Mouse (Mus musculus): Measurements from ENCODE around the gene Ankrd65.
"Not testable (repeated sequence)": the region's sequence is repeated elsewhere in the genome, so short reads cannot be mapped to it uniquely, and the experiment has no call there.

Ankrd65 gene

DNA sequence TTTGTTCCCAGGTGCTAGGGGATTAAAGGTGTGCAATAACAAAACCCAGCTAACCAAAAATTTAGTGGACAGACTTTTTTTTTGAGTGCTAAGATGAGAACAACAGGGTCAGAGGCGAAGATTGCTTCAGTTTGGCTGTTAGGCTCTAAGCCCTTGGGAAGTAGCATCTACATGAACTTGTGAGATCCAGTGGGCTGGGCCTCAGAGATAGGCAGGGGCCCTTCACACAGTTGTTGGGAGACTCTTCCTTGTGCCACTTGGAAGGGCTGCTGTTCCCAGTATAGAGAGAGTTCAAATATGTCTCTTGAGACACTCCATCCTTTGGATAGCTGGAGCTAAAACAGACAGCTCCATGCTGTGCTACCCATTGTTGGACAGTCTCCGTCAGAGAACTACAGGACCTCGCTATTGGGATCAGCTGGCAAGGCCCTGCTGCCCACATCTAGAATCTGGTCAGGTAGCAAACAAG, at the start of gene Ankrd65:
Ankrd65 (plus strand) TSS at position 419 of the 469 bp plus-strand sequence.
- DNase-seq (ENCODE audit: low spot score) = no peak

DNA sequence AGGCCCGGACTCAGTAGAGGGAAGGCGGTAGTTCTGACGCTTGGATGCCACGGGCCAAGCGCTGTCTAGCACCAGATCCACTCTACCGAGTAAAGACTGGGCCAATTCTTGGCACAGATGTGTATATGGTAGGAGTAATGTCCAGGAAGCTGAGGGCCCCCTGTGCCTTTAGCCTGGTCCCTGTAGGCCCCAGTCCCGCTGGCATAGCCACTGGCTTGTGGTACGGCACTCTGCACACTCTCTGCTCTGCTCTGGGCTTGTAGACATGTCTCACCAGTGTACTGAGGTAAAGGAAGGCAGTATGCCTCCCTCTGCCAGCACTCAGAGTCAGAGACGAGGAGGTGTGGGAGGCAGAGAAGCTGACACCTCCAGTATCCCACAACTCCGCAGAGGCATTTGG, 49.6 kb upstream of the Ankrd65 start:
- DNase-seq (ENCODE audit: low spot score) = not testable (repeated sequence)

DNA sequence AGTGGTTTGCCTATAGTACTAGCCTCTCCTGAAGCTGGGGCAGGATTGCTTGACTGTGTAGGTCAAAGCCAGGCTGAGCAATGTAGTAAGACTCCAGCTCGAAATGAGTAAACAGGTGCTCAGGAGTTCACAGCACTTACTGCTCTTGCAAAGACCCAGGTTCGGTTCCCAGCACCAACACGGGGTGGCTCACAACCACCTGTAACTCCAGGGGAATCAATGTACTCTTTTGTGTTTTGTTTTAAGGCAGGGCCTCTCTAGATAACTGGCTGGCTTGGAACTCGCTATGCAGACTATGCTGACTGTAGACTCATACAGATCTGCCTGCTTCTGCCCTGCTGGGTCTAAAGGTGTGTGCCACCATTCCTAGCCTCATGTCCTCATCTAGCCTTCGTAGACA, 47.6 kb upstream of the Ankrd65 start:
- no peak for DNase-seq (ENCODE audit: low spot score)

DNA sequence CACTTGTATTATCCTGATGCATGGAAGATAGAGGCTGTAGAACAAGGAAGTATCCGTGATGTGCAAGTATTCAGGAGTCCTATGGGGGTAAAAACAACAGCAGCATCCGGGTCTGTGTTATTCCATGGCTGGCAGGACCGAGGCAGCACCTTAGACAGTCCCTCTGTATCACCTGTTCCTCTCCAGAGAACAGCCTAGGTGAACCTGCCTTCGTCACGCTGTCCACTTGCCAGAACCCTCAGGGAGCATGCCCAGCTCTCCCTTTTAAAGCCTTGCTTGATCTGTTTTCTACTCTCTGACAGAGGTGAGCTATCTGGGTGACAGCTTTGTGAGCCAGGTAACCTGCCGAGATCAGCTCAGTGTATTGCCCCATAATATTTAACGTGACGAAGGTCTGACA, 45.8 kb upstream of the Ankrd65 start:
- no peak for DNase-seq (ENCODE audit: low spot score)

DNA sequence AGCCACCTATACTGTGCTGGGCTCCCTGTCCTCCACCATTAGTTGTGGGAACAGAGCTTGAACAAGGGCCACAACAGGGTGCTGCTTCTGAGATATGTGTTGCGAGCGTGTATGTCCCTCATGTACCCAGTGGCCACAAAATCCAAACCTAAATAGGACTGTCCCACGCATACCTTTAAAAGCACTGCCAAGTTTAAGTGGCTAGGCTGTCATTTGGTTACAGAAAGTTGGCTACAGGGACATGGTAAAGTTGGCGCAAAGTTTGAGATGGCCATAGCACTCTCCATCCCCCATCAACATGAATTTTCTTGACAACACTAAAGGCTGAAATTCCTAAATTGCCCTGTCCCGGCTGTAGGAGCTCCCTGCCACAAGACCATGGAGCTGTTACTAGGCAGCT, 45.1 kb upstream of the Ankrd65 start:
- DNase-seq (ENCODE audit: low spot score) = no peak

DNA sequence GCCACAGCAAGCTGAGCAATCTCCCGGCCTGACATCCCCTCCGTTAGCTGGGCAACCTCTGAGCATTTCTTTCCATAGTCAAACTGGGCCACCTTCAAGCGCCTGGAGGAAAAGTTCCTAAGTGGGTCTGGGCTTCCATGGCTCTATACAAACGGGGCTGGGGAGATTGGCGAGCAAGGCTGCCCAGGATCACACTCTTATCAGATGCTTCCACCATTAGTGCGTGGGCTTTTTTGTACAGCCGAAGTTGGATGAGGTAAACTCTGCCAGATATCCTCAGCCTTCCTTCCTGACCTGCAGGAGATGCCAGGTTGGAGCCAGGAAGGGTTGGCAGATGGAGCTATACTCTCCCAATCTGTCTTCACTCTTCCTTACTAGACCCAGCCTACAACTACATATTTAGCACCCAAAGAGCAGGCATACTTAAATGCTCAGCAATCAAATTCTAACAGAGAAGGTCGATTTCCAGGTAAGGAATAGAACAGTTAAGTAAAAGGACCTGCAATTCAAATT, 44.1 kb upstream of the Ankrd65 start:
- DNase-seq (ENCODE audit: low spot score) = no peak

DNA sequence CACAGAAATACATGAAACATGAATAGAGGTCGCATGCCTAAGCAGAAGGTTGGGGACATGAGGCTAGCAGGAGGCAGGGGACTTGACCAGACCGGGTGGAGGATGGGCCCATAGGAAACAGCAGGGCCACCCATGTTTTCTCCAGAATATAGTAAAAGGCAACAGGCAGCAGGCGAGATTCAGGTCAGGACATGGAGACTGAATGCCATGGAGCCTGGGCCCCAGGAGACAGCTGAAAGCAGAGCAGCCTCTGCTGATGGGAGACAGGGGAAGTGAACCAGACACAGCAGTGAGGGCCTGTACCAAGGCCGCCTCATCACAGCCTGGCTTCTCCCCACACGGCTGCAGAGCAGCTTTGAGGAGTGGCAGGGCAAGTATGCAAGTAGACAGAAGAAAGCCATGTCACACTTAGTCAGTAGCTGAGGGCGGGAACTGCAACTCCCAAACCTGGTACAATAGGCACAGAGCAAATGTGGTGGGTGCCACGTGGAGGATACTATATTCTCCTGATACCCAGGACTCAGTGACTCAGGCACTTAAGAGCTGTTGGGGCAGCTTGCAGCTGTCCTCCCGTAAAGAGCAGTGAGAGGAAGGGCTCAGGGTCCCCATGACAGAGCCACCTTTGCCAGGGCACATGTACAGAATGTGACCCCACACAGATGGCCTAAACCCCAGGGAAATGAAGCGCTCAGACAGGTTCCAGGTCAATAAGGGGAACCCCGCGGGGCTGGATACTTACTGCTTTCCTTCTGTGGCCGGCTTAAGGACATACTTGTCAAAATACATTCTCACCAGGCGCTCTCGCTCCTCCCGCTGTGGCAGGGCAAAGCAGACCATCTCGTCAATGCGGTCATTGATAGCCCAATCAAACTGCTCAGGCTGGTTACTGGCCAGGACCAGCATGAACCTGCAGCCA, 43.4 kb upstream of the Ankrd65 start:
- DNase-seq (ENCODE audit: low spot score) = no peak

DNA sequence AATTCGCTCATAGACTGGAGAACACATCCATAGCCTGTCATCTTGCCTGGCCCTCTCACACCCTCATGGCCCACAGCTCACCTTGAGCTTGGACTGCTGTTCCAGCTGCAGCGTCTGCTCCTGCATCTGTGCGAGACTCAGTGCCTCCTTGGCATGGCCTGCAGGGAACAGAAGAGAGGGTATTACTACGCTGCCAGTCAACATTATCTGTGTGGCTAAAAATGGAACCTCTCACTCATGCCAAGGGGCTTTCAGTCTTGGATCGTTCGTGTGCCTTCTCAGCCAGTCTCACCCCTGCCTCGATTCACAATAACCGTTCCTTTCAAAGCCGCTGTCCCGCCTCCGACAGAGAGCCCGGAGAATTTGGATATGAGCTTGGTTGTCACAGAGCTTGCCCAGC, 33.2 kb upstream of the Ankrd65 start:
- DNase-seq (ENCODE audit: low spot score) = no peak

DNA sequence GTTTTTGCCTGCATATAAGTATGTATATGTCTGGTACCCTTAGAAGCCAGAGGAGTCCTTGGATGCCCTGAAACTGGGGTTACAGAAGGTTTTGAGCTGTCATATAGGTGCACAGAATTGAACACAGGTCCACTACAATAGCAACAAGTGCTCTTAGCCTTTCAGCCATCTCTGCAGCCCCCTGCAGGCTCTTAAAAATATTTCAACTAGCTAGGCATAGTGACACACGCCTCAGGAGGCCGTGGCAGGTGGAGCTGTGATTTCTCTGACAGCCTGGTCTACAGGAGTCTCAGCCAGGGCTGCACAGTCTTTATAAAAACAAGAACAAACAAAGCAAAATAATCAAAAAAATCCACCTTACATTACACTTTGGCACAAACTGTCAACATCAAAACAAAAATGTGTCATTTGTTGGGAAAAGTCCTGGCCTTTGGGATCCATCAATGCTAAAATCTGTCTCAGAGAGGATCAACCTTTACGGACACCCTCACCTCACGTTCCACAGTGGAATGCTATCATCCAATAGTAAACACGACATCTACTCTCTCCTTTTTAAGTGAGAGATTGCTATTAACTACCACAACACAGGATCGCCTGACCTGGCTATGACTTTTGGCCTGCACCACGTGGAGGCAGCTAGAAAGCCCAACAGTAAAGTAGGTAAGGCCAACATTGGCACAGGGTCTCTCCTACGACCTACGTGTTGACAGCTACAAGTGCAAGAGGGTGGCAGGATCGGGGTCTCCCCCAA, 30.2 kb upstream of the Ankrd65 start:
- DNase-seq (ENCODE audit: low spot score) = no peak

DNA sequence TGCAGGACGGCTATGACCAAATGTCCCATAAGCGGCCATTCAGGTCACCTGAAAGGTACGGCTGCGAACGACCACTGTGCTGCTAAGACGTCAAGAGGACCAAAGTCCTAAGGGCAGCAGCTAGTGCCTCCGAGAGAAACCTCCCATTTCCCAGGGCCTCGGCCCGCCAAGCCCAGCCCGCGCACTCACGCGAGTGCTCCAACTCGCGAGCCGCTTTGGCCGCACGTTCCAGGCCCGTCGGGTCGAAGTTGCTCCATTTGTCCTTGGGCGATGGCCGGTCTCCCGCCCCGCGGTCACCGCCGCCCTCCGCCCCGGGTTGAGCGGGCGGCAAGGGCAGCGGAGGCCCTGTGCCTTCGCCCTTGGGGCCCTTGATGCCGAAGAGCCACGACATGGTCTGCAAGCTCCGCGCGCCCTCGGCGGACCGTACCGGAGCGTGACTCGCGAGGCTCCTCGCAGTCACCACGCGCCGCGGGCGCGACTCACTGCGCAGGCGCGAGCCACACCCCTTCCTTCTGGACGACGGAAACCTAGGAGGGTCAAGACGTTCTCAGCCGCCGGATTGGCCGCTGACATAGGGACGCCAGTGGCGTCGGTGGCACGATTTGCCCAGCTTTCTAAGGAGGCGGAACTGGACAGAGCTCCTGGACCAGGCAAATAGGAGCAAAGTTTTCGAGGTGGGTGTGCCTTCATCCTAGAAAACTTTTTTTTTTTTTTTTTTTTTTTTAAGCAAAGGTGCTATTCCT, 29.5 kb upstream of the Ankrd65 start, which contains the start of gene Atad3a:
Atad3a (minus strand) TSS at position 481 of the 743 bp plus-strand sequence.
- DNase-seq (ENCODE audit: low spot score) = peak; percentile 96

DNA sequence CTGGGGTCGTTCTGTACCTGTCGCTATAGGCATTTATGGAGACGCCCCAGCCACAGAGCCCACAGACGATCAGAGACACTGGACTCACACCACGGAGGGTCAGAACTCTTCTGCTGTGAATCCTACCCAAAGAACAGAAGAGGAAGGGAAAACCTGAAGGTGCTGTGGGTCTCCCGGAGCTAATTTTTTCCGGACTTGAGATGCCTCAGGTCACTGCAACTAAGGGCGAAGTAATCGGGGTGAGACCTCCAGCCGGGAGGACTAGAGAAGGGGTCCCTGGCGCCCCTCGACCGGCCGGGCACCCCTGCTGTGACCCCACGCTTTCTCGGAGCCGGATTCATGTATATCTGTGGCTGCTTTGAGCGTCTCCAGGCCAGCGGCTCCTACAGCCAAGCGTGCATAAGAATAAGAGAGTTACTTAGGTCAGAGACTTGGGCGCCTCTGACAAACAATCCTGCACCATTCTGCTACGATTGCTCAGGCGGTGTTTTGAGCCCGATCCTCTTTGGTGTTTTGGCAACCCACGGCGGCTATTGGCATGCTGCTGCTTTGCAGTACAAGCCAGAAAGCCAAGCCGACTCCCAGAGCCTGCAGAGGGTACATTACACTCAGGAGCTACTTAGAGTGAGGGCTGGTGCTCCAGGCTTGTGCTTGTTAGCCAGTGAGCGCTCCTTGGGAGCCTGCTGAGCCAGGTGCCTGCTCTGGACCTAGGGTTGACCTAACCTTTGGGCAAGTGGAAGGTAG, 28.7 kb upstream of the Ankrd65 start:
- no peak for DNase-seq (ENCODE audit: low spot score)

DNA sequence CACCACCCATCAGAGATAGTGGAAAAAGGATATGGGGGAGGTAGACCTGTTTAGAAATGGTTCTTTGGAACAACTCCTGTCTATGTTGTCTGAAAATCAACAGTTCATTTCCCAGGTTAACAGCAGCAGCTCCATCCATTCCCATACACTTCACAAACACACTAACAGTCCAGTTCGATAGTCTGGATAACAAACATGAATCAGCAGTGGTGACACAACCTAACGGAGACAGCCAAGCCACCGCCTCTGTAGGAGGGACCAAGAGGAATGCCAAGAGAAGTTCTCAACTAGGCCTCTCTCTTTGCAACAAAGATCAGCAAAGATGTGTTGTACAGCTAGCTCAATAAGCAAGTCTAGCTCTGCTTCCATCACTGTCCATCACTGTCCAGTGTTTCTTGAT, 27.9 kb upstream of the Ankrd65 start:
- no peak for DNase-seq (ENCODE audit: low spot score)

DNA sequence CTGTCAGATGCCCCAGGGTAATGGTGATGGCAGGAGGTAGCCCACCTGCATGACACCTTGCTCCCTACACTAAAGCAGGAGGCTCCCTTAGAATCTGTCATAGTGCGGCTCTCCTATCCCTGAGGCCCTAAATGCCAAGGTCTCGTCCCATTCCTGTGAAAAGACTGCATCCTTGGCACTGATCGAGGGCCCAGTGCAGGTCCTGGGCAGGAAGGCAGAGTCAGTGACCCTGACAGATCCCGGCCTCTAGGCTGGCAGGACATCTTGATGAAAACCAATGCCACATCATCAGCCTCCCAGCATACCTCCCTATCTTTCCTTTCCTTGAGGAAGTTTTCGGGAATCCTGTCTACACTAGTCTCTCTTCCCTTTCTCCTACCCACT, 20.8 kb upstream of the Ankrd65 start:
- DNase-seq (ENCODE audit: low spot score) = no peak

DNA sequence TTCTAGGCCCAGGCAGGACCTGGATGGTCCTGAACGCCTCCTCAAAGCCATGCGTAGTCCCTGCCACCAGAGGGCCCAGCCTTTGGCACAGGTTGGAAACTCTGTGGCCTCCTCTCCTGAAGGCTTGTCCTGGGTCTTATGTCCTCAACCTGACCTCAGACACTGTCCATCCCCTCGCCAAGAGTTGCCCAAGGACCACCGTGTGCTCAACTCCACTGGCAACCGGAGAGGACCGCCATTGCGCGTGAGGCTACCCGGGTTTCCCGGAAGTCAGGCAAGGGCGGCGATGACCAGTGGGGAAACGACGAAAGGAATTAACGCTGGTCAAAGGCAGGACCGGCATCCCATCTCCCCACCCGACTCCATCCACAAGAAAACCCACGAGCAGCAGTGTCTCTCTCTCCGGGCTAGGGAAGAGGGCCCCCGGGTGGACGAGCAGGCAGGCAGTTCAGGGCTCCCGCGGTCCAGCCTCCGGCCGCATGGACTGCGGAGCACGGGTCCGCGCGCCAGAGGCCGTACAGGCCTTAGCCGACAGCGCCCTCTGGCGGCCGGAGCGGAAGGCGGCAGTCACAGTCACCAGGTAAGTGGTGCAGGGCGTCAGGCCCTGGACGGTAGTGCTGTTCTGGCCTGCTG, 20.2 kb upstream of the Ankrd65 start:
- DNase-seq (ENCODE audit: low spot score) = peak; percentile 92

DNA sequence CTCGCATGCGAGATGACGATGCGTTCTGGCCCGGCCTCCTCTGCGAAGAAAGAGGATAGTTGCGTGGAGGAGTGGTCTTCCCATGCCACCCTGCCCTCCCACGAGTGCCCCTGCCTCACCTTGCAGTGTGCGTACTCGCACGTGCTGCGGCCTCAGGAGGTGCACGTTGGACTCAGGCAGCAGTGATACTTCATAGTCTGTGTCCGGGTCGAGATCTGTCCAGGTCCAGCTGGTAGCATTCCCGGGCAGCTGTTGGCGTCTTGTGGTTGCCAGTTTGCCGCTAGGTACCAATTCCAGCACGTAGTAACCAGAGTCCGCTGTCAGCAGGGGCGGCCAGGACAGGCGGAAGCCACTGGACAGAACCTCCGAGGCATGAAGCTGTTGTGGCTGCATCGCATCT, 19.6 kb upstream of the Ankrd65 start:
- no peak for DNase-seq (ENCODE audit: low spot score)

DNA sequence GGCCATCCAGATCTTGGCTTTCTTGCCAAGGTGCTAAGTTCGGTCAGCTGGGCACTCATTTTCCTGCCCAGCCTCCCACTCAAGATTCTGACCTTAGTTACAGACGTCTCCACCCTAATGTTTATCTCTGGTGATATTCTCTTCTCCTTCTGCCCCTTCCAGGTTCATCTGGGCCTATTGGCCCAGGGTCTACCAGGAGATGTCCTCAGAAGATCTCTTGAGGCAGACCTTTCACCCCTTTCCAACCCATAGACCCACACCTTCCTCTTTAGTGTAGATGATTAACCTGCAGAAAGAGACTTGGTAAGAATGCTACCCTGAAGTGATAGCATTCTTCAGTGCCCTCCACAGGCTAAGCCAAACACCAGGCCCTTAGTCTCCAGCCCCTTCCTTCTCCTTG, 18.5 kb upstream of the Ankrd65 start:
- peak; percentile 2 for DNase-seq (ENCODE audit: low spot score)

DNA sequence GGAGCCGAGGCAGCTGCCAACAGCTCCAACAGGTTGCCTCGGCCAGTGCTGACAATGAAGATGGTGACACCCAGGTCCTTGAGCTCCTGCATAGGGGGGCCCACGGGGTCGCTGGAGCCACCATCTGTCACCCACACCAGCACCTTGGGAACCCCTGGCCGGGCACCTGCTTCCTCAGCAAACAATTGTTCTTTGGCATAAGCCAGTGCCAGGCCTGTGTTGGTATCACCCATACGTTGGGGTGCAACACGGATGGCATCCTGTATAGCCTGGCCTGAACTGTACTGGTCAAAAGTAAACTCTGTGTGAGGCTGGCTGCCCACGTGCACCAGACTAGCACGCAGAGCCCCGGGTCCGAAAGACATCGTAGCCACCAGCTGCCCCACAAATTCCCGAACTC, 17.5 kb upstream of the Ankrd65 start:
- DNase-seq (ENCODE audit: low spot score) = no peak

DNA sequence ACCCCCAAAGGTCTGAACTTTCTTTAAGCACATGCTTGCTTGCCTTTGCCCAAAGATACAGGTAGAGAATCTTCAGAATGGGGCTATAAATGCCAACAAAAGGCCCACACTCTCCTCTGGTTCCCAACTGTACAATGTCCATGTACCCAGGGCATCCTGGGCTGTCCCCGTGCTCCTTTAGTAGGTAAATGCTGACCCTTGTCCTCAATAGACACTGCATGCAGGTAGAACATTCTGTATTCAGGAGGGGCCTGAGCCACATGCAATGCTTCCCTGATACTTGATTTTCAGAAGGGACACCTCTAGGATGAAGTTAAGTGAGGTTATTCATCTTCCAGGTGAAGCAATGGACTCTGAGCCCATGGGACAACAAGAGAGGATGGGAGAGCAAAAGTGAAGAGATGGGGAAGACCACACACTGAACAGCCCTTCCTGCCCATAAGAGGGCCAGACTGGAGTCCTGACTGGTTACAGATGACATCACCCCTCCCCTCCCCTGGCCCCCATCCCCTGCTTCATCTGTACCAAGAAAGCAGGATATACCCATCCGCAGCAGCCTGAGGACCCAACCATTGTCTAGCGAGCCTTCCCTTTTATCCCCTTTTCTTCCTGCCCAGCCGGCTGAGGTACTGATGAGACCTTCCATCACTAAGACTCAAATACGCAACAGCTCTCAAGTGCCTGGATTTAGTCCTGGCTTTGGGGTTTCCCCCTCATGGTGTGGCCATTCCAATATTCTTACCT, 16.7 kb upstream of the Ankrd65 start:
- no peak for DNase-seq (ENCODE audit: low spot score)

DNA sequence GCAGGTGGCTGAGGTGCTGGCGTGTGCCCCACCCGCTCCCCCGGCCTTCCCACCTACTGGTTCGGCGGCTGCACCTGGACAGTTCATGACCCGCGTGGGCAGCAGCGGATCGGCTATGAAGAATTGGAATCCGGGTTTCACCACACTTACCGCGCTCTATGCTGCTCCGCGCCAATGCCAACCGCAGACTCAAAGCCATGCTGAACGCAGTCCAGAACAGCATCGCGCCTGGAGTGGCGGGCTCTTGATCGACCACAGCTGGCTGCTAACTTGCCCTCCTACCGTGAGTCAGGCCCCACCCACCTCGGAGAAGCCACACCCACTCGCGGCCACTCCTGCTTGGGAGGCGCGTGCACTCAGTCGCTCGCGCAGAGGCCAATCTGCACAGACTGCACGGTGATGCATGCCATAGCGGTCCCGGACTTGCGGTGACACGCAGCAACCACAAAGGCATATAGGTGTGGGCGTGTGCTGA, 15.9 kb upstream of the Ankrd65 start, which contains the start of gene Vwa1:
Vwa1 (minus strand) TSS at position 419 of the 475 bp plus-strand sequence.
- DNase-seq (ENCODE audit: low spot score) = peak; percentile 88

Measured in layer of hippocampus, adult 11-12 months (tissue).